Mouse (Mus musculus): ENCODE data around the gene Ccl9.

Ccl9 gene

DNA sequence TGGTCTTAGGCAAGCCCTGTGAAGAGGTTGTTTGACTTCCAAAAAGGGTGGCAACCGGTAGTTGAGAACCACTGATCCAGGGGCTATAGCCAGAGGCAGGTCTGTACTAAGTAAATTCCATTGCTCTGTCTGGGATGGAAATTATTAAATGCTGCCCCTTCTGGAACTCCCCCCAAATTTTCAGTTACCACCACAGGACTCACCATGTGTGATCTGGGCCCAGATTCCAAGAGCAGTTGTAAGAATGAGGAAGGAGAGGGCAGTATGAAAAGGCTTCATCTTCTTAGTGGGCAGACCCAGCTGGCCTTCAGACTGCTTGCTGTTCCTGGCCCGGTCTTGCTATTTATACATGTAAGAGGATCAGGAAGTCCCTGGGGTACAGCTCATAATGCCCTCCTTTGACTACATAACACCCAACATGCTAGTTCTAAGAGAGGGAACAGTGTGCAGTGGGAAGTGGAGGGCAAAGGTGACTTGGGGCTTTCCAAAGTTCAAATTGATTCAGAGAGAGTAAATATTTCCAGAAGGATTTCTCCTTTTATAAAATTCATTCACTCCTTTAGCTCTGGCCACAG lies at the start of gene Ccl9:
Gene Ccl9, minus strand, starts transcription at position 451 of the 575 bp plus-strand sequence.
- no peak for DNase-seq

DNA sequence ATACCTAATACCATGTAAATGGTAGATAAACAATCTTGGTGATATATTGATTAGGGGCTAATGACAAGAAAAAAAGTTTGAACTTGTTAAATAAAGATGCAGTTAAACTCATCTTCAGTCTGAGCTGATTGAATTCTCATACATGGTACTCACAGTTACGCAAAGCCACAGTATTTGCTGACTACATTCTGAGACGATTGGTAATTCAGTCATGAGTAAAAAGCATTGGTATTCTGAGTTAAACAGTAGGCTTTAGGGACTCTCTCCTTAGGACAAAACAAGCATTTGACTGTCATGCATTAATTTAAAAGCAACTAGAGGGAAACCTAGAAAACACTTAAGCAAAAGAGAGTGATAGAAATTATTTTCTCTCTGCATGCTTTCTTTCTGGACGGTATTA lies 45.1 kb upstream of the Ccl9 start:
- no peak for DNase-seq

DNA sequence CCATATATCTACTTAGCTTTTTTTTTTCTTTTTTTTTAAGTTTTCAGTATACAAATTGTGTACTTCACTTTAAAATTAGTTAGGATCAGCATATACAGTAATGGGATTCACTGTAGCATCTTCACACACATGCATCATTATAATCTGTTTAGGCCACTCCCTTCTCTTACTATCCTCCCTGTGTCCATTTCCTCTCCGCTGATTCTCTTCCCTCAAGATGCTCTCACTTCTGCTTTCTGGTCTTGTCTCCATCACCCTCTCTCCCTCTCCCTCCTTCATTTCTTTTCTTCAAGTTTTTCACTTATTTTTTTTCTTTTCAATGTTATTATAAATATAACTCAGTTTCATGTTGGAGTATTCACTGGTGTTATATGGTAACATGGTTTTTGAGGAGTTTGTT lies 40.6 kb upstream of the Ccl9 start:
- DNase-seq, result no peak

DNA sequence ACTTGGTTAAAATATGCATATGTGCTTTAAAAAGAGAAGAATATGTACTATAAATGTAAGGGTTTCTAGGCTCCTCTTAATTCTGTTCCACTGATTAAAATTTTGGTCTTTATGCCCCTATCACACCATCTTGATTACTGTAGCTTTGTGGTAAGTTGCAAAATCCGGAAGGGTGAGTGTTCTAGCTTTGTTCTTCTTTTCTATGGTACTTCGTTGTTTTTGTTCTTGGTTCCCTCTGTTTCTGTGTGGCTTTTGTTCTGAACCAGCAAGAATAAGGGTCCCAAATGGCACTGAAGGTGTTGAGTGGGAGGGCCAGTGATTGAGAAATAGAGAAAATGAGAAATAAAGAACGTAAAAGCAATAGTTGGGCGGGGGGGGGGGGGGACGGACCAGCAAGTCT lies 39.8 kb upstream of the Ccl9 start:
- no peak for DNase-seq

DNA sequence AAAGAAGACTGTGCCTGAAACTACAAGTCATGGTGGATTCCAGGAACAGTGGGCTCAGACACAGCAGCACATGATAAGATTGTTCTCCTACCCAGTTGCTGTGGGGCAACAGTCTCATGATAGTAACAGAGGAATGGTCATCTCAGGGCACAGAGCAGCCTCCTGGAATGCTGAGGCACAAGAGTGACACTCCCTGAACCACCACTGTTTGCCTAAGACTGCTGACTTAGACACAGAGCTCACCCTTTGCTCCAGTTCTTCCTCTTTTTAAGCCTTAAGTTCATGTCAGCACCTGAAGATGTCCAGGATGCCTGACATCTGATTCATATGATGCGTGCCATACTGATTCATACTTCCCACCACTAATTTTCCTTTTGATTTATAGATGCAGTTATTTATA lies 38.1 kb upstream of the Ccl9 start:
- DNase-seq, result no peak

DNA sequence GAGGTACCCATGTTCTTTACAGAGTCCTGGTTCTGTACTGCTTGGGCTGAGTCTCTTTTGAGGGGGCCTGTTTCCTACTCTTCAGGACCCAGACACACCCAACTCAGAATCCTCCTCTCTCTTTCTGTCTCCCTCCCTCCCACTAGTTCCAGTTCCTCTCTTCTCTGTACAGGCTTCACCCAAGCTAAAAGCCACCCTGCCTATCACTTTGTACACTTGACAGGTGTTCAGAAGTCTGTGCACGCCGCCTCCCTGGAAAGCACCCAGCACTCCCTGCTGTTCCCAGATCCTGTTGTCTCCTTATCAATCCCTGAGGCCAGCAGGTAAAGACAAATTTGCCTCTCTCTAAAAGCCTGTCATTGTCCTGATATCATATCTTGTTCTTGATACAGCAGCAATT lies 32.5 kb upstream of the Ccl9 start:
- no peak for DNase-seq

DNA sequence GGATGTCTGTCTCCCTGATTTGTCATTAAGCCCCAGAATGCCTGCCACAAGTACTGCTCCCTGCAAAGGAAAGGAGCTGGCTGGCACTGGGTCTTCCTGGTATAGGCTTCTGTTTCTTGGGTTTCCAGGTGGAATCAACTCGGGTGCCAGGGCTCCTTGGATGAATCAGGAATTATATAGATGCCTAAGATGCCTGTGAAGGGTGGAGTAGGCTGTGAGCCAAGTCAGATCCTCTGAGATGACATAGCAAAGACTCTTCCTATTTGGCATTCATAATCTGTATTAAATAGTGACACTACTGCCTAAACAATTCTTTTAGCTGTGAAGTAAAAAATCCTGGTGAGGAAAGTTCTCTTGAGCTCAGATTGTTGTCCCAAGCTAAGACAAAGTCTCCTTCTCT lies 28.0 kb upstream of the Ccl9 start:
- DNase-seq, result no peak

DNA sequence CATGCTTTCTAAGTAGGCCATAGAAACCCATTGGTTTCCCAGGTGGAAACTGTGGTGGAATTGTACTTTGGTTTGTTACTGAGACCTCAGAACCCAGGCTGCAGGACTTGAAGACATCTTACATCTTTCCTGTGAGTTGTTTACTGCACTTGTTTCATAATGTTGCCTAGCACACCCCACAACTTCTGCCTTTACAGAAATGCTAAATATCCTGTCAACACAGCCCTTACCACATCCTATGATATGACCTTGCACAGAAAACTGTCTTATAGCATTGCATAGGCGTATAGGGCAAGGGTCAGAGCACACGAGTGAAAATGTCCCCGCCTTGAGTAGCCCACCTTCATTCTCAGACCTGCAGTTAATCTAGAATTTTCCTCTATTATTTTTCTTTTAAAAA lies 27.1 kb upstream of the Ccl9 start:
- no peak for DNase-seq

DNA sequence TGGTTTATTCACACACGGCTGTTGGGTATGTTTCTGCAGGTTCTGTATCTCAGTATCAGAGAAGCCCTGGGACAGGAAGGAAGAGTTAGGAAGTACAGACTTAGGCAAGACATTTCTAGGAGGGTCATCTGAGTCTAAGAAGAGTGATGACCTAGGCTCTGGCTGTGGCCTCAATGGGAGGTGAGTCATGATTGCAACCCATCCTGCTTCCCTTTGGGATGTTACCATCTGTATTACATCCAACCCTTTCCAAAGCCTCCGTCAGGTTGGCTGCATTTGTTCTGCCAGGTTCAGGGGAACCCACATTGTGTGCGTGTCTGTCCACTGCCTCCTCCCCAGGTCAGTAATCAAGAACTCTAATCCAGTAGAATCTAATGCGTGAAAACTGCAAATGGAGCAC lies 26.3 kb upstream of the Ccl9 start:
- no peak for DNase-seq

DNA sequence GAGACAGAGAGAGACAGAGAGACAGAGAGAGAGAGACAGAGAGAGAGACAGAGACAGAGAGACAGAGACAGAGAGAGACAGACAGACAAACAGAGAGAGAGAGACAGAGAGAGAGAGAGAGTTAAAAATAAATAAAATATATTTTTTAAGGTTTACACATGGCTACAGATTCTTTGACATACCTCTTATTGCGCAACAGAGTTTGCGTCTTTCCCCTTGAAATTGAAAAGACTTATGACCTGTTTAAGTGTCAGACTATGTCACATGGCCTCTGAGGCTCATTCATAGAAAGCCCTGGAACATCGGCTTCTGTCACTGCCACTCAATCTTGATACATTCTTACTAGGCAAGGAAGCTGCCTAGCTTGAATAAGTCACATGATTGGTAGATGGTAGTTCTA lies 25.0 kb upstream of the Ccl9 start:
- no peak for DNase-seq

DNA sequence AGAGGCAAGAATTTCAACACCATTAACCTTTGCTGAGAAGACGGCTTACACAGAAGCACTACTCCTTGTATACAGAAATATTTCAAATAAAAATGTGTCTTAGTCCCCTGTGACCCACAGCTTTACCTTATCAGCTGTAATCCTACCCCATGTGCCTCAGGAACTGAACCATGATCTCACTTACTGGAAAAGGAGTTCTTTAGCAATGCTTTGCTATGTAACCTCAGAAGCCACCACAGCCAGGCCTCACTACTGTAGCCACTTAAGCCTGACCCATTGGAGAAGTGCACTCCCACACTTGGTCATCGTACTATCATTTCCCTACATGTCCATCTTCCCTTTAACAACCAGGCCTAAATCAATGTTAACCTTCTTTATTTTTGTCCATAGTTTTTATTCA lies 22.1 kb upstream of the Ccl9 start:
- DNase-seq, result no peak

DNA sequence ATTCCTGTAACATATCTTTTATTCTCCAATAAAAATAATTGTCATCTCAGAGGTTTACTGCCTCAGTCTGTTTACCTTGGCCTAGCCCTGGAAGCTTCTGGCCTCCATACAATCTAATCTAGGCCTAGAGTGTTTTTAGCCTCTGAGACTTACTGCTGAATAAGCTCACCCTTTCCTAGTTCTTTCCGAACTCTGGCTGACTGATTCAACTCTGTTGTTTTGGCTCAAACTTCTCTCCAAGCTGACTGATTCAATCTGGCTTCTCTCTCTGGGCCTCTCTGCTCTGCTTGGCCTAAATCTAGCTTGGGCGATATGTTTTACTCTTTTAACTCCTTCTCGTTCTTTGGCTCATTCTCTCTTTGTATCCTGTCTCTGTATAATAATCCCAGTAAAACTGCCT lies 20.6 kb upstream of the Ccl9 start:
- no peak for DNase-seq

DNA sequence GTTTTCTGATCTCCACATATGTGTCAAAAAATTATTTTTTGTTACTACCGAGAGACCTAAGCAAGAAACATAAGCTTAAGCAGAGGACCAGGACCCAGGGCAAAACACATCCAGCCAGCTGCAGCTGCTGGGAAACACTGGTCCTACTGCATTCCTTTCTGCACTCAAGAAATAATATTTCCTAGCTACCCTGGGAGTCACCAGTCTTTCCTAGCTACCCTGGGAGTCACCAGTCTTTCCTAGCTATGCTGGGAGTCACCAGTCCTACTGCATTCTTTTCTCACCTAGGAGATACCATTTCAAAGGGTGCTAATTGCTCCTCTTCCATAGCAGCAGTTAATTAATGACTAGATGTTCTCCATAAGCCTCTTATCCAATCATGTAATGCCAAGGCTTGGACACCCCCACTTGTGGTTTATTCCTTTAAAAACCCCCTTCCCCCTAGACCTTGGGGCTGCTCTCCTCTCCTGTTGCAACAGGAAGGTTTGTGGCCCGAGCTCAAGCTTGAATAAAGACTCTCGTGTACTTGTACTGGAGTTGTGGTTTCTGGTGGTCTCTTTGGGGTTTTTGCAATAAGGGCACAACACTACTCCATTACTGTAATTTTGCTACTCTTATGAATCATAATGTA lies 19.9 kb upstream of the Ccl9 start:
- DNase-seq, result no peak

DNA sequence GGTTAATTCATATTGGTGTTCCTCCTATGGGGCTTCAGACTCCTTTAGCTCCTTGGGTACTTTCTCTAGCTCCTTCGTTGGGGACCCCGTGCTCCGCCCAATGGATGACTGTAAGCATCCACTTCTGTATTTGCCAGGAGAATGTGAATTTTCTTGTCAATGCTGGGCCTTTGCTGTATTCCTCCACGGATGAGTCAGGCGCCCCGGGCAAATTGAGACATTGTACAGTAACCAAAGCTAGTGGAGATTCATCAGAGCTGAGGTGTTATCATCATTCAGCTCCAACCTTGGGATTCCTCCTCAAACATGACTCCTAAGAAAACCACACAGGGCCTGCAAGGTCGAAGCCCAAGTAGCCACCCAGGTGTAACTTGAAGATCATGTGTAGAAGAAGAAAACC lies 19.4 kb upstream of the Ccl9 start:
- no peak for DNase-seq

DNA sequence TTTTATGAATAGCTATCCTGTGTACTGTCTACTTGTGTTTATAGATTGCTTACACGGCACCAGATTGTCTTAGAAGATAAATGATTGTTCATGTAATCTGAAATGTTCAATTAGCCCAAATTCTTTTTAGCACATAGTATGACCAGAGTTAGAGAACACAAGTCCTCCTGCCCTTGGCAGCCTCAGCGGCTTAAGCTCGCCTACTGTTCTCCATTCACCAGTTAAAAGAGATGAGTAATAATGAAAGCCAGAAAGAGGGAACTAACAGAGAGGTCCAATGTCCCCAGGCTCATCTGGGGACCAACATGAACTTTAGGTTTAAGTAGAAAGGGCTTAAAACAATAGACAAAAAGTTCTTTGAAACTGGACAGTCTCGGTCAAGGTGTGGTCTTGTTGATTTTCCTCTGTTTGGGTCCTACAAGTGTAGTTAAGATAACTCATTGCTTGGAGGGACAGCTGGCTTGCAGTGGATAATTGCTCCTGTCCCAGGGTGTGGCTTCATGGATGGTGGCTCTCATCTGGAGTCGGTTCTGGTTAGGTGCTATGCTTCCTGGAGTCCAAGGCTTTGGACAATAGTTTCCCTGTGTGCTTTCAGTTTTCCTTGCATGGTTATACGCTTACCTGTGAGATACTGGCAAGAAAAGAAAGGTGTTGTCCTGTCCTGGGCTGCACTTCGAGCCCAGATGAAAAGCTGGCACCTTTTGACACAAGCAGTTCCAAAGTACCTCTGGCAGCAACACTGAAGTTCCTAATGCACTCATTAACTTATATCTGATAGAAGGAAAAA lies 17.4 kb upstream of the Ccl9 start:
- DNase-seq, result no peak

DNA sequence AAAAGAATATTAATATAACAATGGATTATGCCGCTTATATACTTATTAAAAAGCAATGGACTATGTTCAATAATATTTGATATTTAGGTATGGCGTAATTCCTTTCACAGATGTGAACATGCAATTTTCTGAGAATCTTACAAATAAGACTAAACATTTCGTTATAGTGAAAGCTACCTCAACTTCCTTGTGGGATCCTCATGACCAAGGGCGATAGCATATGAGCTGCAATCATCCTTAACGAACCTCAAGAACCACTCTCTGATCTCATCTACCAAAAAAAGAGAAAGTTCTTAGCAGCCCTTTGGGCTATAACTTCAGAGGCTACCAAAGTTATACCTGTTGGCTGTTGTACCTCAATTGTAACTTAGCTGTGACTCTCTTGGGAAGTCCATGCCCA lies 15.0 kb upstream of the Ccl9 start:
- no peak for DNase-seq

DNA sequence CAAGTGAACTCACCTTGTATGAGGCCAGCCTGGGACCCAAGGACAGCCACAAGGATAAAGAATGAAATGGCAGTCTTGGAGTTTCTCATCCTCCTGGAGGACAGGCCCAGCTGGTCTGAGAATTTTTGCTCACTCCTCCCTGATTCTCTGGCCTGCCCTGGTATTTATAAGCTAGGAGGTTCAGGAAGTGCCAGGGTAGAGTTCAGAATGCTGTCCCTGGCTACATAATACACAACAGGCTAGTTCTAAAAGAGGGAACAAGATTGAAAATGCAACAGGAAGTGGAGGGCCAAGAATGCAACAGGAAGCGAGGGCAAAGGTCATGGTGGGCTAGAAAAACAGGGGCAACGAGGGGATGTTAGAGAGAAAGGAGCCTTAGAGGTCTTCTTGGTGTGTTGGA lies 14.4 kb upstream of the Ccl9 start, which contains the start of gene Ccl6:
Gene Ccl6, minus strand, starts transcription at position 235 of the 400 bp plus-strand sequence.
- no peak for DNase-seq

DNA sequence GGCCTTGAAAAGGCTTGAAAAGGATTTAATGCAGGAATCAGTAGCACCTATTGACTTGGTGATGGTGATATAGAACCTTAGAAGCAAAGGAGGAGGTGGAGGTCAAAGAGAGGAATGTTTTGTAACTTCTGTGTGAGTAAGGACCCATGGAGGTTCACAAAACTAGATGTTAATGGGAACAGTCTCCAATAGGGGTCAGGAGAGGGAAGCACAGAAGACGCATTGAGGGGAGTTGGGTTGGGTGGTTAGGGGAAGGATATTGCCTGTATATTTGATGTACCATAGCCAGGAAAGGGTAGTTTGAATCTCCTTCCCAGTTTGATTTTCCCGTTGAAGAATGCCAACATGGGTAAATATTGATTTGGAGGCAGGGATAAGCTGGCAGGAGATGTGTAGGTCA lies 5.8 kb upstream of the Ccl9 start:
- no peak for DNase-seq

DNA sequence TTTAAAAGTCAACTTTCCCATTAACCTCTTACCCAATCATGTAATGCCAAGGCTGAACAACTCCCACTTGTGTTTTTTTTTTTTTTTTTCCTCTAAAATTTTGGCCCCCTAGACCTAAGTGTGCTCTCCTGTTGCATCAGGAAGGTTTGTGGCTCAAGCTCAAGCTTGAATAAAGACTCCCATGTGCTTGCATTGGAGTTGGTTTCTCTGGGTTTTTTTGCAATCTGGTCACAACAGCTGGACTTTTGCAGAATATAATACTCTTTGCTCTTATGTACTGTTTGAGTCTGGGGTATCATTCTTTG lies 5.0 kb upstream of the Ccl9 start:
- DNase-seq, result no peak

DNA sequence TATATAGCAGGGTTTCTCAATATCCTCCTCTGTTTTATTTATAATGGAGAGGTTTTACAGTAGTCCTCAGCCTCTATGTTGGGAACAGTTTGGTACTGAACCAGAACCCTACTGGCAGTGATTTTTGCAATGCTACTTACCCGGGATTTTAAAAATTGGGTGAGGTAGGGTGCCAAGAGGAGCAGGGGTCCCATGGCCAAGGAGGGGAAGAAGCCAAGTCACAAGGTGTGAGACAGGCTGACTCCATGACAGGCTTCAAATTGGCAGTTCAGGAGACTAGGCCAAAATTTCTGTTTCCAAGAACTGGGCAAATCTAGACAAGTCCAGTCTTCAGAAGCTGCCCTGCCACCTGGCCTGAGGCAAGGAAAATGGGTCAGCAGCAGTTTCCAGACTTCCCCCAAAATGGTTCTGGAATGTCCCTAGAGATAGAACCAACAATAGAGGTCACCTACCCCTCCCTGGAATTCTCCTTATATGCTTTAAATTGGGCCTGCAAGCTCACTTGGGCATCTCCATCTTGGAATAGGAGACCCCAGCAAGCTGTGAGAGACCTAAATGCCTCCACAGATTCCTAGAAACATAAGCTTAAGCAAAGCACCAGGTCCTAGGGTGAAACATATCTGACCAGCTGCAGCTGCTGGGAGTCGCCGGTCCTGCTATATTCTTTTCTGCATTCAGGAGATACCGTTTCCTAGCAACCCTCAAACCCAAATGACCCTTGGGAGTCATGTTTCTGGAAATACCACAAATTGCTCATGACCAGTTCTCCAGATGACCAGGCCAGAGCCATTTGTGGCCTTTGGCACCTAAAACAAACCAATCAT lies 4.4 kb upstream of the Ccl9 start:
- DNase-seq, result no peak

DNA sequence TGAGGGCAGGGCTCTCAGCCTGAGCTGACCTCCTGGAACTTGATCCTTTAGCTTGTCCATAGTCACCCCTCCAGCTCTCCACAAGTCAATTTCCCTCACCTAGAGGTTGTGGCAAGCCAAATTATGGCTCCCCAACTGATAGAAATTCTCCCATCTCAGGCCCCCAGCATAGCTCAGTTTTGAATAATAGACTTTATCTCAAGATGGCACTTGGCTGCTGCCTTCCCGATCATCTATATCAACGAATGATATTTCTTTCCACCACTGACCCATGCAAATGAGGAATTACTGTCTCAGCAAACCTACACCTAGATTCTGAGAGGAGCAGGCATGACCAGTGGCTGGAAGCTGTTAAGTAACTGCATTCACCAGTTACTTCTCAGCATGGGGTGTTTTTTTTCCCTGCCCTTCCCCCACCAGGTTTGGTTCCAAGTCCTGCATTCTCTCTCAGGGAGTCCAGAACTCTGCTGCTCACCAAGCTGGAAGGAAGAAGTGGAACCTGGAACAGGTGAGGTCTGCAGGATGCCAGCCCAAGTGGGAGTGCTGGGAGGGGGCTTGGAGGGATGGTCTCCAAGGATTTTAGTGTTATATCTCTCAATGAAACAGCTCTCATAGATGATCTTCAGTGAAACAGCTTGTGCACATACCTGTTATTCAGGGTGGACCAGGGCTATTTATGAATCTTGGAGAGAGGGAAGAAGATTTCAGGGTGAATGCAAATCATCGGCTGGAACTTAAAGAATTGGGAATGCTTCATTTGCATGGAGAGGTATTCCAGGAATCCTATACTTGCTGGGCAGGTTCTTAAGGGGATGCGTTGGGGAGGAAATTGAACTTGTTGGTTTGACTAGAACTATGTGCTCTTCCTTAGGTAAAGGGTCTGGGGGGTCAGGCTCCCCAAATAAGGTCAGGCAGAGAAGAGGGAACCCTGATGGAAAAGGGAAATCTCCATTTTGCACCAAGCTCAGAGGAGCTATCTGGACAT lies 3.5 kb upstream of the Ccl9 start:
- DNase-seq, result no peak

DNA sequence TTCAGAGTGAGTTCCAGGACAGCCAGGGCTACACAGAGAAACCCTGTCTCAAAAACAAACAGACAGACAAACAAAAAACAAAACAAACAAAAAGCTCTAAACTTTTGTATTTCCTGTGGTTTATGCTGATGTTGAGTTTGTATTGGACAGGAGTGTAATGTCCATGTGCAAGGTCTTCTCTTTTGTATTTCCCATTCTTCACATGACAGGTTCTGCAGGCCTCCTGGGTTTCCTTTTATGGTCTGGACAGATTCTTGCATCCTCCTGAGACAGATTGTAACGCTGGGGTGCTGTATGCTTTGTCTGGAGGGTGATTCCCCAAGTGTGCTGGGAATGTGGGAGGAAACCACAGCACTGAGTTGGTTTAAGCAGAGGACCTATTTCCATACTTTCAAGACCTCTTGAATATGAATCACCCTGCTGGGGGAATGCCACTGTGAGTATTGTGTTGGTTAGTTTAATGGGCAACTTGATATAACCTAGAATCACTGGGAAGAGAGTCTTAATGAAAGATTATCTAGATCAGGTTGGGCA lies 2.3 kb upstream of the Ccl9 start:
- DNase-seq, result no peak
